Mouse (Mus musculus): Measurements from ENCODE around the gene Astn1.

Gene Astn1

DNA sequence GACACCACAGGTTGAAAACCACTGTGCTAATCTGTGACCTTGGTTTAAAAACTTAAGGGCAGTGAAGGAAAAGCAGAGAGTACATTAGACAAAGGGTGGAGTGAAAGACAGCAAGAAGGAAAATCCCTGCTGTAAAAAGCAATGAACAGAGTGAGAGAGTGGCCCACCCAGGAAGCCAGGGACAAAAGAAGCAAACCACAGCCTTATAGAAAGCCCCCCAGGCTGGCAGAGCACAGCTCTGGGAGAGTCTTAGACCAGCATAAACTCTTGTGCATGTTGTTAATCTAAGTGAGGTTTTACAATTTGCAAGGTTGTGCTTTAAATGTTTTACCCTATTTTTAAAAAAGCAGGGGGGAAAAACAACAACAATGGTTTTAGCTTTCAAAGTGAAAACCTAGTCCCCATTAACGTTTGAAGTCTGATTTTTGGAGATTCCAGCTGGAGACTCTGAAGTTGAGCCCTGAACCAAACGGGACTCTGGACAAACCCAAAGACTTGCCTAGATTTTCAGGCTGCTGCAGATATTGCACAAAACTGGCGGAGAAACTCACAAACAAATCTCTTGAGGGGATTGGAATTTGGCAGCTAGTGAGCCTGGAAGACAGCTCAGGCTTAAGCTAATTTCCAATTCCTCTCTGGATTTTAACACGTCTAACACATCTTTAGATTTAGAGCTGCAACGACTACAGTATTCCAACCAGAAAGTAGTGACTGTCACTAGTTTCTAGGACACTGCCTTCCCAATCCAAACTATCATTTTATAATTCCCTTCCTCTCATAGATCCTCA, 377.3 kb downstream of the Astn1 start:
- no peak for DNase-seq (ENCODE audit: low spot score)

GRCm38 (mm10) chr1:158740161-158740766, 378.2 kb downstream of the Astn1 start:
- no peak for DNase-seq (ENCODE audit: low spot score)

- no peak for DNase-seq (ENCODE audit: low spot score)
Observed at GRCm38 (mm10) chr1:158740949-158741348, 378.9 kb downstream of the Astn1 start.
